Mouse (Mus musculus): ENCODE measurements at regions not wholly inside any gene's neighbourhood (a gene's known extent, or its start where the extent isn't known, plus 50 kb on each side); places are given as distances from the start of the nearest gene placed in this dataset.

DNA sequence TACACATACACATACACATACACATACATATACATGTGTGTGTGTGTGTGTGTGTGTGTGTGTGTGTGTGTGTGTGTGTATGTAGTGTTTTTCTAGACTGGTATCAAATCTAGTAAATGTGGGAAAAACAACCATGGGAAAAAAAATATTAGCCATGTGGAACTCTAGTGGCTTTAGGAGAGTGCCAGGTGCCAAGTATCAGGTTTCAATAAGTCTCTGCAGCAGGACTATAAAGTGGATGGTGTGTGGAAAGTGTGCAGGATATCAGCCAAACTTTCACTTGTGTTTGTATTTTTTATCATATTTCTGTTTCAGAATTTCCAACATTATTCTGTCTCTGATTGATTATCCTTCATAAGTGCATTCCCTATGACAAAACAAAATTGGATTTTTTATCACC lies 653.3 kb upstream of the Fam98a start:
- no peak for TF ChIP-seq CTCF (IDR thresholded peaks at IDR 0.05; ENCODE audit: low read depth)
- H3K4me3 ChIP-seq (ENCODE audit: low read depth, low read length): no peak overlapping the region
- H3K27ac ChIP-seq (ENCODE audit: low read depth, low read length): no peak overlapping the region
- ATAC-seq: no peak
- no peaks in the 10 kb centered on the region for H3K4me1 ChIP-seq (replicated peaks; ENCODE audit: control insufficient read depth, insufficient read depth, low read length)
- H3K4me2 ChIP-seq (replicated peaks; ENCODE audit: low read depth): no peak overlapping the region
- H3K27me3 ChIP-seq (replicated peaks; ENCODE audit: control insufficient read depth, insufficient read depth, low read length): no peaks in the 10 kb centered on the region
- no peak overlapping the region for H3K9ac ChIP-seq (ENCODE audit: low read depth, low read length)
- H3K9me3 ChIP-seq (ENCODE audit: control insufficient read depth): no peaks in the 10 kb centered on the region
- no peaks in the 10 kb centered on the region for H3K36me3 ChIP-seq (ENCODE audit: control insufficient read depth, insufficient read depth)

- H3K9me3 ChIP-seq (ENCODE audit: control insufficient read depth): no peaks in the 10 kb centered on the region
- no peaks in the 10 kb centered on the region for H3K36me3 ChIP-seq (ENCODE audit: control insufficient read depth, insufficient read depth)
- ATAC-seq: no peak
- no peak overlapping the region for H3K9ac ChIP-seq (ENCODE audit: low read depth, low read length)
- H3K4me2 ChIP-seq (replicated peaks; ENCODE audit: low read depth): no peak overlapping the region
- no peaks in the 10 kb centered on the region for H3K27me3 ChIP-seq (replicated peaks; ENCODE audit: control insufficient read depth, insufficient read depth, low read length)
- WGBS: 50% methylated on average over 2 of the region's 2 CpGs
- no peaks in the 10 kb centered on the region for H3K4me1 ChIP-seq (replicated peaks; ENCODE audit: control insufficient read depth, insufficient read depth, low read length)
- H3K27ac ChIP-seq (ENCODE audit: low read depth, low read length): no peak overlapping the region
- no peak for TF ChIP-seq CTCF (IDR thresholded peaks at IDR 0.05; ENCODE audit: low read depth)
- no peak overlapping the region for H3K4me3 ChIP-seq (ENCODE audit: low read depth, low read length)
These were observed 633.1 kb upstream of the Fam98a start for GRCm38 (mm10) chr17:76184813-76185212.

DNA sequence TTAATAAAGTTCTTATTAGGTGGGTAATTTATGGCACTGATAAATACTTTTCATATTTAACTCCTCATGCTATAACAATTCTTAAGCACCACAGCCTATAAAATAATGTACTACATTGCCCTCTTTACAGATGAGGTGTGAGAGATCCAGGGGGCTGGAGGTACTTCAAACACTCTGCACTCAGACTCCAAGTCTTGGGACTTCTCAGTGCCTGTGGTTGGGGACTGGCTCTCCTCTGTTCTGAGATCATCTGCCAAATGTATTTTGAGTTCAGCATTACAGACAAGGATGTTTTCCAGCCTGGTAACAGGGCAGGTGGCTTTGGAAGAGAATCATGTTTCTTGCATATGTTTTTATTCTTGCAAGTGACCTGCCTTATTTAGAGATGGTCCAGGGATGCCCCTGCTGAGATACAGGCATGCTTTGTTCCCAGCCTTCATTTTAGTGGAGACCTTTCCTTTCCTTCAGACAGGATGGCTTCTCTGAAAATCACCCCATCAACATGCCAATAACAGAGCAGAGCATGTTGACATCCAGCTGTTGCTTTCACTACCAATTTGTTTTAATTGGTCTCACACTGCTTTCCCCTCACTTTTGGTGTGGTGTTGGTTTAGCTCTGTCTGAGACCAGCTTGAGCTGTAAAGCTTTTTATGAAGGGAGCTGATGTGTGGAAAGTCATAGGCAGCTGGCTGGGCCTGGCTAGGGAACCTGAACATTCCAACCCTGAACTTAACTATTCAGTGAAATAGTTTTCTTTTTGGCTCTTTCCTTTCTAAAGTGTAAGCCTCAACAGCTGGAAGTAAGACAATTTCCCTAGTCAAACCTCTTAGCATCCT lies 585.1 kb upstream of the Fam98a start:
- H3K4me3 ChIP-seq (ENCODE audit: low read depth, low read length): no peak overlapping the region
- H3K9me3 ChIP-seq (ENCODE audit: control insufficient read depth): no peaks in the 10 kb centered on the region
- H3K9ac ChIP-seq (ENCODE audit: low read depth, low read length): no peak overlapping the region
- H3K36me3 ChIP-seq (ENCODE audit: control insufficient read depth, insufficient read depth): no peaks in the 10 kb centered on the region
- no peaks in the 10 kb centered on the region for H3K4me1 ChIP-seq (replicated peaks; ENCODE audit: control insufficient read depth, insufficient read depth, low read length)
- no peak for TF ChIP-seq CTCF (IDR thresholded peaks at IDR 0.05; ENCODE audit: low read depth)
- no peak overlapping the region for H3K27ac ChIP-seq (ENCODE audit: low read depth, low read length)
- H3K4me2 ChIP-seq (replicated peaks; ENCODE audit: low read depth): no peak overlapping the region
- no peak for ATAC-seq
- H3K27me3 ChIP-seq (replicated peaks; ENCODE audit: control insufficient read depth, insufficient read depth, low read length): no peaks in the 10 kb centered on the region

DNA sequence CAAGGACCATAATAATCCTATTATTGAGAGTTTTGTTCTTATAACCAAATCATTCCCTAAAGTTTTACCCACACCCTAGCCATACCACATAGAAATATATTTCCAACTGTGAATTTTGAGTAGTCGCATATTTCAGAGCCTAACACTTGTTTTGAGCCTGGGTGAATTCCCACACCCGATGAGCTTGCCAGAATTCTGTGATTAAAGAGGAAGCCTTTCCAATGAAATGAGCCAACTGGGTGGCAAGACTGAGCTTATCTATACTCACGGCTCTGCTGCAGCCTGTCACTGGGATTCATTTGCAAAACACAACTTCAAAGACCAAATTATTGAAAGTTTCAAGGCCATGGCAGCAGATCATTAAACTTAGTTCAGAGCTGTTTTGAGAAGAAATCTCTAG lies 582.3 kb upstream of the Fam98a start:
- no peaks in the 10 kb centered on the region for H3K36me3 ChIP-seq (ENCODE audit: control insufficient read depth, insufficient read depth)
- TF ChIP-seq CTCF (IDR thresholded peaks at IDR 0.05; ENCODE audit: low read depth): no peak
- H3K9me3 ChIP-seq (ENCODE audit: control insufficient read depth): no peaks in the 10 kb centered on the region
- no peak overlapping the region for H3K4me3 ChIP-seq (ENCODE audit: low read depth, low read length)
- no peaks in the 10 kb centered on the region for H3K27me3 ChIP-seq (replicated peaks; ENCODE audit: control insufficient read depth, insufficient read depth, low read length)
- no peaks in the 10 kb centered on the region for H3K4me1 ChIP-seq (replicated peaks; ENCODE audit: control insufficient read depth, insufficient read depth, low read length)
- no peak overlapping the region for H3K4me2 ChIP-seq (replicated peaks; ENCODE audit: low read depth)
- 67% methylated on average over 3 of the region's 3 CpGs for WGBS
- no peak overlapping the region for H3K9ac ChIP-seq (ENCODE audit: low read depth, low read length)
- H3K27ac ChIP-seq (ENCODE audit: low read depth, low read length): no peak overlapping the region
- ATAC-seq: no peak

GRCm38 (mm10) chr17:76125260-76125659 lies 573.5 kb upstream of the Fam98a start:
- Histone ChIP-seq H3K4me2 (replicated peaks; ENCODE audit: low read depth) (no peak overlapping the region), H3K4me3 (ENCODE audit: low read depth, low read length) (no peak overlapping the region), H3K36me3 (ENCODE audit: control insufficient read depth, insufficient read depth) (no peaks in the 10 kb centered on the region), H3K27ac (ENCODE audit: low read depth, low read length) (no peak overlapping the region), H3K9me3 (ENCODE audit: control insufficient read depth) (no peaks in the 10 kb centered on the region), H3K27me3 (replicated peaks; ENCODE audit: control insufficient read depth, insufficient read depth, low read length) (no peaks in the 10 kb centered on the region), H3K9ac (ENCODE audit: low read depth, low read length) (no peak overlapping the region), H3K4me1 (replicated peaks; ENCODE audit: control insufficient read depth, insufficient read depth, low read length) (no peaks in the 10 kb centered on the region)
- WGBS: 73% methylated on average over 5 of the region's 5 CpGs
- no peak for ATAC-seq
- TF ChIP-seq CTCF (IDR thresholded peaks at IDR 0.05; ENCODE audit: low read depth): no peak

DNA sequence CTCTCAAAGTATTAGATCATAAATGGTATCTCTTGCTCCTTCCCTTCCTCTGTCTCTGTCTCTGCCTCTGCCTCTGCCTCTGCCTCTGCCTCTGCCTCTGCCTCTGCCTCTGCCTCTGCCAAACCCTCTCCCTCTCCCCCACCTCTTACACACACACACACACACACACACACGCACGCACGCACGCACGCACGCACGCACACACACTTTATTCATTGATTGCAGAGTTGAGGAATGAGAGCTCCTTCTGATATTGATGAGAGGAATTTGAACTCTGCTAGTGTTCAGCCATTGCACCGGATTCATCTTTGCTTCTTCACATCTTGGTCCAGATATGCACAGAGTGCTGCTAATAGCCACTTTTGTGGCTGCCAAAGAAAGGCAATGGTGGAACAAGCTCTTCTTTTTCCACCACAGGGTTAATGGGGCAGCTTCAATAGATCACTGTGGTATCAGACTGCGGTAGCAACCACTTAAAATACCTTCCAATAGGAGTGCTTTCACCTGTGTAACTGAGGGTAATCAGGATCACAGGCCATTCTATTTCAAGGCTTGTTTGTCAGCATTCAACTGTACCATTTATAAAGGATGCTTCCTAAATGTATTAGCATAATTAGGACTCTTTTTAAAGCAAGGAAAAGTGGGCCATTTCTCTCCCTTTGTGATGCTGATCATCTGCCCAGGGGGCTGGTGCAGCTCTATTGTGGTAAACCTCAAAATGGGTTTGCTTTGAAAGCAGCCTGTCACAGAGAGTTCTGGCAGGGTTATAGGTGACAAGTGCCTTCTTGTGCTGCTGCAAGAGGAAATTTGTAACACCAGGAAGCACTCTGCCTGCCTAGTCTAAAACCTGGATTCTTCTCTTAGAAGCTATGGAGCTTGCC lies 559.8 kb upstream of the Fam98a start:
- no peak for ATAC-seq
- 79% methylated on average over 9 of the region's 9 CpGs for WGBS
- H3K4me1 ChIP-seq (replicated peaks; ENCODE audit: control insufficient read depth, insufficient read depth, low read length): no peaks in the 10 kb centered on the region

More for the DNA sequence above, 559.8 kb upstream of the Fam98a start:
- Histone ChIP-seq H3K27me3 (replicated peaks; ENCODE audit: control insufficient read depth, insufficient read depth, low read length) (no peaks in the 10 kb centered on the region), H3K9me3 (ENCODE audit: control insufficient read depth) (no peaks in the 10 kb centered on the region), H3K9ac (ENCODE audit: low read depth, low read length) (no peak overlapping the region), H3K36me3 (ENCODE audit: control insufficient read depth, insufficient read depth) (no peaks in the 10 kb centered on the region), H3K27ac (ENCODE audit: low read depth, low read length) (no peak overlapping the region), H3K4me2 (replicated peaks; ENCODE audit: low read depth) (no peak overlapping the region), H3K4me3 (ENCODE audit: low read depth, low read length) (no peak overlapping the region)
- TF ChIP-seq CTCF (IDR thresholded peaks at IDR 0.05; ENCODE audit: low read depth): no peak
